Mouse (Mus musculus) lung, postnatal 0 days (tissue): ENCODE measurements at regions not wholly inside any gene's neighbourhood (a gene's known extent, or its start where the extent isn't known, plus 50 kb on each side); places are given as distances from the start of the nearest gene placed in this dataset.

Experiments used
- CTCF ChIP-seq: IDR thresholded peaks from 2 replicates; pipeline ENCODE4 v1.5.1; 2016; ENCODE audit warnings: antibody characterized with exemption, mild to moderate bottlenecking
- EP300 ChIP-seq: IDR thresholded peaks from 2 replicates; pipeline ENCODE4 v1.6.1; 2016; ENCODE audit warnings: antibody characterized with exemption, mild to moderate bottlenecking, control low read depth

DNA sequence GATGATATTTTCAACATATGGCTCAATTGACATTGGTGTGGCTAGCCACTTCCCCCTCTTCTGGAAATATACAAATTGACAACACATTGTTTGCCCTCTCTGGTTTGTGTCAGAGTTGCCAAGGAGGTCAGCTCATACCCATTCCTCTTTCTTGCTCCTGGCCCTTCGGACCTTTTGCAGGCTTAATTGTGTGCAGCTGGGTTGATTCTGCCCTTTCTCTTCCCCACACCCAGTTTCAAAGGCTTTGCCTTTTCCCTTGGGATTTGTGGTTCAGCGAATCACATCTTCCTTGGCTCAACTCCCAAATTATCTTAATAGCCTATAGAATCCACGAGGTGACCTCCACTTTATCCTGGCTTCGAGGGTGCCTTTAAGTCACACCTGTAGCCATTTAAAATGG, 412.9 kb upstream of the Arrdc4 start:
- TF ChIP-seq CTCF (no peak), EP300 (no peak)
